Mouse (Mus musculus) liver, postnatal 0 days (tissue): ENCODE measurements around the gene Smpdl3b. TPM values are rescaled to one million over a fixed set of nuclear protein-coding genes. Genes with fewer than 3 reads are reported as not detected.

Experiments used
- ATAC-seq: fragments of 200-750 bp; cut with Nextera tagmentation; 2 replicates; pipeline ENCODE4 v1.8.0; 2017; ENCODE audit warnings: mild to moderate bottlenecking, moderate library complexity
- DNase-seq: peaks from one replicate; pipeline ENCODE4 v3.0.0-alpha.2; 2016
- H3K27ac ChIP-seq: fragments of 300-500 bp; sonication (generic); 2 replicates; pipeline ENCODE4 v1.5.1; 2014; ENCODE audit warnings: antibody characterized with exemption, moderate library complexity, mild to moderate bottlenecking, low read depth
- H3K27me3 ChIP-seq: fragments of 300-500 bp; sonication (generic); 2 replicates; pipeline ENCODE4 v1.6.1; 2014; ENCODE audit warnings: low read length, control low read depth, mixed read lengths; ENCODE audit not compliant: insufficient read depth
- H3K36me3 ChIP-seq: fragments of 300-500 bp; sonication (generic); replicated peaks from 2 replicates; pipeline ENCODE4 v1.6.1; 2014; ENCODE audit warnings: mild to moderate bottlenecking, control low read depth, low read length, moderate library complexity, mixed read lengths; ENCODE audit not compliant: insufficient read depth
- H3K4me1 ChIP-seq: fragments of 300-500 bp; sonication (generic); 2 replicates; pipeline ENCODE4 v1.6.1; 2014; ENCODE audit warnings: antibody characterized with exemption, mild to moderate bottlenecking, control low read depth; ENCODE audit not compliant: insufficient read depth
- H3K4me2 ChIP-seq: fragments of 300-500 bp; sonication (generic); 2 replicates; pipeline ENCODE4 v1.6.1; 2014; ENCODE audit warnings: low read depth, mild to moderate bottlenecking, low read length, moderate library complexity, mixed read lengths
- H3K4me3 ChIP-seq: fragments of 300-500 bp; sonication (generic); 2 replicates; pipeline ENCODE4 v1.5.1; 2014; ENCODE audit warnings: low read depth, low read length
- H3K9ac ChIP-seq: fragments of 300-500 bp; sonication (generic); replicated peaks from 2 replicates; pipeline ENCODE4 v1.6.1; 2014; ENCODE audit warnings: mild to moderate bottlenecking, moderate library complexity
- H3K9me3 ChIP-seq: fragments of 300-500 bp; sonication (generic); 2 replicates; pipeline ENCODE4 v1.6.1; 2016; ENCODE audit warnings: mild to moderate bottlenecking, control low read depth, low read length, mixed read lengths
- CTCF ChIP-seq: sonication (generic); IDR thresholded peaks from 2 replicates; pipeline ENCODE4 v1.5.1; 2016; ENCODE audit warnings: antibody characterized with exemption, low read depth
- EP300 ChIP-seq: IDR thresholded peaks from 2 replicates; pipeline ENCODE4 v1.6.1; 2016; ENCODE audit warnings: antibody characterized with exemption, low read depth, mild to moderate bottlenecking
- WGBS: fragments of 180-500 bp; shearing (Covaris S2); extraction: QIAGEN DNeasy Blood & Tissue Kit; methylation state at CpG from one replicate; pipeline ENCODE4 v1.1.7; 2014; ENCODE audit not compliant: insufficient replicate concordance; 5-methylcytosine and 5-hydroxymethylcytosine counted together
- polyA plus RNA-seq: library from polyadenylated mRNA; unstranded; fragments of >200 nt; fragmentation: Nextera tagmentation; extraction: Ambion mirVana; gene quantifications from 2 replicates; pipeline ENCODE4 v1.2.1, GENCODE M21; 2015

Smpdl3b gene
- polyA plus RNA-seq, 1 experiment from 2014 or later = 0.34 TPM

GRCm38 (mm10) chr4:132757633-132758351 lies 740 bp upstream of the Smpdl3b start:
- Histone ChIP-seq H3K27me3 (peaks cover 12% of the 10 kb centered on the region), H3K9ac (no peak overlapping the region), H3K4me2 (0 out of 2 replicates have a peak overlapping the region, but pooled peaks have one; percentile 79), H3K4me1 (peaks cover 6% of the 10 kb centered on the region), H3K9me3 (no peaks in the 10 kb centered on the region), H3K4me3 (no peak overlapping the region), H3K36me3 (no peaks in the 10 kb centered on the region), H3K27ac (no peak overlapping the region)
- DNase-seq (no peak), ATAC-seq (no peak)
- 74% methylated on average over 7 of the region's 7 CpGs for WGBS
- TF ChIP-seq CTCF (no peak), EP300 (no peak)

- WGBS = 50% methylated on average over 6 of the region's 6 CpGs
Measured at GRCm38 (mm10) chr4:132752992-132753391, 4.1 kb downstream of the Smpdl3b start.

DNA sequence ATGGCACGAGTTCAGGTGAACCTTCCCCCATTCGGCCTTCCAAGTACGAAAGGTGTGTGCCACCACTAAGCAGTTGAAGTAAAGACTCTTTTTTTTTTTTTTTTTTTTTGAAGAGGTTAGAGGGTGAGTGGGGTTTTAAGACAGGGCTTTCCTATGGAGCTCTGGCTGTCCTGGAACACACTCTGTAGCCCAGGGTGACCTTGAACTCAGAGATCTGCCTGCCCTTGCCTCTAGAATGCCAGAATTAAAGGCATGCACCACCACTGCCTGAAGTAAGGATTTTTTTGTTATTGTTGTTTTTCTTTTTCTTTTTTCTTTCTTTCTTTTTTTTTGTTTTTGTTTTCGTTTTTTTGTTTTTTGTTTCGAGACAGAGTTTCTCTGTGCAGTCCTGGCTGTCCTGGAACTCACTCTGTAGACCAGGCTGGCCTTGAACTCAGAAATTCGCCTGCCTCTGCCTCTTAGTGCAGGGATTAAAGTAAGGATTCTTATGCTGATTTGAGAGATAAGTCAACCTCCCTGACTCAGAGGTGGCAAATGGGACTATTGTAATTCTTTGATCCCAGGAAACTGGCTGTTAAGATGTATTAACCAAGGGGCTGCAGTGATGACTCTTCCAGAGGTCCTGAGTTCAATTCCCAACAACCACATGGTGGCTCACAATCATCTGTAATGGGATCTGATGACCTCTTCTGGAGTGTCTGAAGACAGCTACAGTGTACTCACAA lies 7.6 kb downstream of the Smpdl3b start:
- no peak overlapping the region for H3K9ac ChIP-seq
- no peaks in the 10 kb centered on the region for H3K27me3 ChIP-seq
- H3K36me3 ChIP-seq = no peaks in the 10 kb centered on the region
- no peaks in the 10 kb centered on the region for H3K9me3 ChIP-seq
- ATAC-seq (no peak), DNase-seq (no peak)
- 72% methylated on average over 6 of the region's 6 CpGs for WGBS
- no peak overlapping the region for H3K27ac ChIP-seq
- no peak overlapping the region for H3K4me3 ChIP-seq
- H3K4me2 ChIP-seq = no peak overlapping the region
- H3K4me1 ChIP-seq = peaks cover 5% of the 10 kb centered on the region; the same call in 1 of the 2 replicates
- TF ChIP-seq EP300 = no peak
- TF ChIP-seq CTCF = no peak

More at GRCm38 (mm10) chr4:132752992-132753391, 4.1 kb downstream of the Smpdl3b start:
- no peak overlapping the region for H3K27ac ChIP-seq
- H3K4me3 ChIP-seq = no peak overlapping the region
- H3K4me2 ChIP-seq = no peak overlapping the region
- DNase-seq = no peak
- H3K9ac ChIP-seq = no peak overlapping the region
- H3K36me3 ChIP-seq = no peaks in the 10 kb centered on the region
- no peaks in the 10 kb centered on the region for H3K9me3 ChIP-seq
- ATAC-seq = no peak
- H3K27me3 ChIP-seq = peaks cover 9% of the 10 kb centered on the region
- TF ChIP-seq EP300 (no peak), CTCF (no peak)
- H3K4me1 ChIP-seq = no peaks in the 10 kb centered on the region

DNA sequence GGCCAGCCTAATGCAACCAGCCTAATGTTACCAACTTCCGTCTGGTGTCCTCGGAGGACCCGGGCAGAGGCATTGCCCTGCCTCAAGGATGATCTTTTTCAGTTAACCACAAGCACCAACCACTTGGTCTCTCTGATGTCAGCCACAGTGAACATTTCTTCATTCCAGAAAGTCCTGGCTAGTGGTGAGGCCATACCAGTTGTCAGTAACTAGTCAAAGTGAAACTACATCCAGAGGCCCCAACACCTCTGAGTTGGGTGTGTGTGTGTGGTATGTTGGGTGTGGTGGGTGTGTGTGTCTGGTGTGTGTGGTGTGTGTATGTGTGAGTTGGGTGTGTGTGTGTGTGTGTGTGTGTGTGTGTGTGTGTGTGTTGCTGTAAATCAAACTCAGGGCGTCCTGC lies 8.3 kb downstream of the Smpdl3b start:
- TF ChIP-seq EP300 (no peak), CTCF (no peak)
- 0 out of 2 replicates have a peak, but pooled peaks have one; percentile 13 for ATAC-seq
- no peak for DNase-seq
- Histone ChIP-seq H3K4me1 (peaks cover 5% of the 10 kb centered on the region; the same call in 1 of the 2 replicates), H3K4me3 (no peak overlapping the region), H3K9me3 (no peaks in the 10 kb centered on the region), H3K27ac (no peak overlapping the region), H3K36me3 (no peaks in the 10 kb centered on the region), H3K9ac (no peak overlapping the region), H3K4me2 (no peak overlapping the region), H3K27me3 (no peaks in the 10 kb centered on the region)
- WGBS = 77% methylated on average over 4 of the region's 4 CpGs

DNA sequence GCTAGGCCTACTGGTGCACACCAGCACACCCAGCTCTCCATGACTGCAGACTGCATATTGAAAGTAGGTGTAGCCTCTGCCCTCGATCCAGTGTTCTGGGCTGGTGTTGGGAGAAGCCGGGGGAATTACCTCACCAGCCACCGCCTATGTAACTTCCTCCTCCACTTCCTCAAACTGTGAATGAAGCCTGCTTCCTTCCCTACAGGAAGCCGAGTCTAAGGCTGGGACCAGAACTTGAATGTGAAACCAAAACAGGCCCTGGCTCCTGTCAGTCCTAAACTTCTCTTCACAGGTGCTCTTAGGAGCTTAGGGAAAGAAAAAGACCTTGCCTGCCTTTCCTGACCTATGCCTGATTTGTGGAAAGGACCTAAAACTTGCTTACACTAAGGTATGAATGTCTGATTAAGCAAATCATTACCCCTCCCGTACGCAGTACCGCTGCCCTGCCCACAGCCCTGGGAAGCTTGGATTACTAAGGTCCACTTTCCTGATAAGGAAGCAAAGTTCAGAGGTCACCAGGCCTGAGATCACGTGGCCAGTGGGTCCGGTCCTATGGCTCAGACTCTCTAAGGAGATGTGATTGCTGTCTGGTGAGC lies 9.3 kb downstream of the Smpdl3b start:
- Histone ChIP-seq H3K4me2 (peak overlapping the region; percentile 50), H3K36me3 (no peaks in the 10 kb centered on the region), H3K9me3 (no peaks in the 10 kb centered on the region), H3K9ac (0 out of 2 replicates have a peak overlapping the region, but pooled peaks have one; percentile 5), H3K27ac (peak overlapping the region; percentile 71), H3K4me1 (peaks cover 5% of the 10 kb centered on the region; the same call in 1 of the 2 replicates), H3K4me3 (peak overlapping the region; percentile 13), H3K27me3 (no peaks in the 10 kb centered on the region)
- peak; percentile 57 for DNase-seq
- no peak for TF ChIP-seq CTCF
- no peak for TF ChIP-seq EP300
- ATAC-seq = peak; percentile 83
- 13% methylated on average over 9 of the region's 9 CpGs for WGBS

DNA sequence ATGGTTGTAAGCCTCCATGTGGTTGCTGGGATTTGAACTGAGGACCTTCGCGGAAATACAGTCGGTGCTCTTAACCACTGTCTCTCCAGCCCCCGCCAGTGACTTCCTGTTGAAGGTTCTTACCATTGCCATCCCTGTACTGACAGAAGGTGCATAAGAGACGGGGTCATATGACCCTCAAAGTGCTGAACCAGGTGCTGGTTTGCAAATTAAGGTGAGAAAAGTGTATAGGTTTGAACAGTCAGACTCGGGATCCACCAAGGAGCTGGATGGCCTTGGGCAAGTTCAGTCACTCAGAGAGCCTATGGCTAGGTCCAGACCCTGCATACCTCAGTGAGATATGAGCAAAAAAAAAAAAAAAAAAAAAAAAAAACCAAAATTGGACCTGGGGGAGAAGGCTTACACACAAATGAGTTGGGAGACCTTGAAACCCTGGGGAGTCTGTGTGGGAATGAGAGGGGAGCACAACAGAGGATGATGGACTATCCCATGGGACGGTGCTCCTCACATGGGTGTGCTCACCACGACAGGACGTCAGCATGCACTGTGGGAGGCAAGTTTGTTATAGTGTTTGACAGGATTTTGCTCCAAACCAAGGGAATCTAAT lies 10.0 kb downstream of the Smpdl3b start:
- 0 out of 2 replicates have a peak overlapping the region, but pooled peaks have one; percentile 13 for H3K4me3 ChIP-seq
- peak overlapping the region; percentile 50 for H3K4me2 ChIP-seq
- no peak overlapping the region for H3K9ac ChIP-seq
- H3K36me3 ChIP-seq = no peaks in the 10 kb centered on the region
- no peak; the same call in 1 of the 2 replicates for ATAC-seq
- no peak for DNase-seq
- 68% methylated on average over 9 of the region's 9 CpGs for WGBS
- H3K9me3 ChIP-seq = no peaks in the 10 kb centered on the region
- H3K27me3 ChIP-seq = no peaks in the 10 kb centered on the region
- peaks cover 5% of the 10 kb centered on the region; the same call in 1 of the 2 replicates for H3K4me1 ChIP-seq
- peak overlapping the region; percentile 71 for H3K27ac ChIP-seq
- TF ChIP-seq EP300 = no peak
- TF ChIP-seq CTCF = no peak
